Mouse (Mus musculus): Measurements from ENCODE around the gene Gng4. TPM values are rescaled to one million over a fixed set of nuclear protein-coding genes. Genes with fewer than 3 reads are reported as not detected.

The Gng4 gene
- total and polyA plus RNA-seq, 3 experiments, result not detected

GRCm38 (mm10) chr13:13798775-13799174 is 14.9 kb downstream of the Gng4 start:
- Histone ChIP-seq H3K79me2 (ENCODE audit: control insufficient read depth, insufficient read depth, low read length, poor library complexity) (no peaks in the 10 kb centered on the region), H3K4me3 (ENCODE audit: control insufficient read depth in 1 of 2, insufficient read depth in 1 of 2, low read depth in 2 of 2, low read length in 2 of 2) (peak overlapping the region; percentile 12 to 30), H3K9me3 (replicated peaks; ENCODE audit: insufficient read depth, low read length) (no peaks in the 10 kb centered on the region), H3K9ac (ENCODE audit: control insufficient read depth, low read depth, low read length, poor library complexity, severe bottlenecking) (peak overlapping the region; percentile 9; the same call in 1 of the 2 replicates), H3K36me3 (ENCODE audit: control insufficient read depth in 1 of 2, insufficient read depth in 2 of 2, low read length in 2 of 2) (peaks cover 0 to 27% of the 10 kb centered on the region in 2 experiments; a peak in 2 of 4 replicates), H3K27ac (ENCODE audit: control insufficient read depth, low read depth, low read length) (no peak overlapping the region), H3K4me1 (ENCODE audit: control insufficient read depth in 1 of 2, insufficient read depth in 2 of 2, low read length in 2 of 2) (peaks cover 11 to 33% of the 10 kb centered on the region in 2 experiments), H3K27me3 (ENCODE audit: control insufficient read depth in 1 of 2, insufficient read depth in 2 of 2, low read length in 2 of 2) (no peaks in the 10 kb centered on the region)
- DNase-seq (ENCODE audit: low read depth, low spot score), result peak; percentile 59
- TF ChIP-seq USF1 (IDR thresholded peaks at IDR 0.05; ENCODE audit: low read depth, low read length), result 0 out of 2 replicates have a peak, but pooled peaks have one; percentile 30
- no peak for TF ChIP-seq SIN3A (IDR thresholded peaks at IDR 0.05; ENCODE audit: low read length)

- H3K27ac ChIP-seq (ENCODE audit: control insufficient read depth, low read depth, low read length), result no peak overlapping the region
- DNase-seq (ENCODE audit: low read depth, low spot score), result no peak
- H3K4me3 ChIP-seq (ENCODE audit: control insufficient read depth in 1 of 2, insufficient read depth in 1 of 2, low read depth in 2 of 2, low read length in 2 of 2), result no peak overlapping the region
- no peaks in the 10 kb centered on the region for H3K36me3 ChIP-seq (ENCODE audit: control insufficient read depth in 1 of 2, insufficient read depth in 2 of 2, low read length in 2 of 2)
- H3K9me3 ChIP-seq (replicated peaks; ENCODE audit: insufficient read depth, low read length), result no peaks in the 10 kb centered on the region
- no peaks in the 10 kb centered on the region for H3K4me1 ChIP-seq (ENCODE audit: control insufficient read depth in 1 of 2, insufficient read depth in 2 of 2, low read length in 2 of 2)
- TF ChIP-seq GABPA (IDR thresholded peaks at IDR 0.05; ENCODE audit: low read depth, low read length) (no peak), ZKSCAN1 (IDR thresholded peaks at IDR 0.05; ENCODE audit: low read depth, low read length) (no peak), CTCF (IDR thresholded peaks at IDR 0.05 in 2 of 3, conservative IDR thresholded peaks at IDR 0.05 in 1 of 3; ENCODE audit: control insufficient read depth in 1 of 3, insufficient read depth in 1 of 3, low read depth in 2 of 3, low read length in 3 of 3, poor library complexity in 1 of 3, severe bottlenecking in 1 of 3) (no peak), UBTF (IDR thresholded peaks at IDR 0.05; ENCODE audit: borderline replicate concordance, insufficient read depth, low read depth, low read length) (no peak), POLR2AphosphoS5 (IDR thresholded peaks at IDR 0.05; ENCODE audit: borderline replicate concordance, low read depth, low read length) (no peak), MYB (IDR thresholded peaks at IDR 0.05; ENCODE audit: low read depth, low read length) (no peak), MXI1 (IDR thresholded peaks at IDR 0.05; ENCODE audit: low read depth, low read length) (no peak), TAL1 (IDR thresholded peaks at IDR 0.05; ENCODE audit: low read length) (no peak), JUND (IDR thresholded peaks at IDR 0.05; ENCODE audit: low read depth, low read length) (no peak), NELFE (IDR thresholded peaks at IDR 0.05; ENCODE audit: low read depth, low read length) (no peak), RAD21 (IDR thresholded peaks at IDR 0.05; ENCODE audit: low read depth, low read length) (no peak), ZMIZ1 (IDR thresholded peaks at IDR 0.05; ENCODE audit: low read depth, low read length) (no peak), ZNF384 (IDR thresholded peaks at IDR 0.05; ENCODE audit: low read depth, low read length) (no peak), CHD1 (IDR thresholded peaks at IDR 0.05; ENCODE audit: low read depth, low read length) (no peak), MAFK (IDR thresholded peaks at IDR 0.05; ENCODE audit: borderline replicate concordance, low read depth, low read length) (no peak), MEF2A (IDR thresholded peaks at IDR 0.05; ENCODE audit: extremely low read depth, insufficient replicate concordance, low read depth, low read length, poor library complexity, severe bottlenecking) (no peak), MAX (IDR thresholded peaks at IDR 0.05; ENCODE audit: low read length) (no peak), TCF12 (IDR thresholded peaks at IDR 0.05; ENCODE audit: low read depth, low read length) (no peak), MAZ (IDR thresholded peaks at IDR 0.05; ENCODE audit: low read depth, low read length) (no peak), BHLHE40 (IDR thresholded peaks at IDR 0.05; ENCODE audit: borderline replicate concordance, low read depth, low read length) (no peak)
- H3K27me3 ChIP-seq (ENCODE audit: control insufficient read depth in 1 of 2, insufficient read depth in 2 of 2, low read length in 2 of 2), result no peaks in the 10 kb centered on the region
- no peaks in the 10 kb centered on the region for H3K79me2 ChIP-seq (ENCODE audit: control insufficient read depth, insufficient read depth, low read length, poor library complexity)
- no peak overlapping the region for H3K9ac ChIP-seq (ENCODE audit: control insufficient read depth, low read depth, low read length, poor library complexity, severe bottlenecking)
Measured at GRCm38 (mm10) chr13:13808337-13809132, 24.7 kb downstream of the Gng4 start.

Data from MEL (cell line).